Mouse (Mus musculus) lung, embryonic 16.5 days (tissue): Measurements from ENCODE around the gene Col15a1. TPM values are rescaled to one million over a fixed set of nuclear protein-coding genes. Genes with fewer than 3 reads are reported as not detected.

Experiments used
- ATAC-seq: fragments of 200-750 bp; cut with Nextera tagmentation; 2 replicates; pipeline ENCODE4 v1.8.0; 2017; ENCODE audit warnings: low read depth, mild to moderate bottlenecking, moderate library complexity
- H3K27ac ChIP-seq: fragments of 300-500 bp; sonication (generic); 2 replicates; pipeline ENCODE4 v1.5.1; 2014; ENCODE audit warnings: mild to moderate bottlenecking, control low read depth, low read length
- H3K27me3 ChIP-seq: fragments of 300-500 bp; sonication (generic); 2 replicates; pipeline ENCODE4 v1.6.1; 2014; ENCODE audit warnings: low read depth, low read length, mixed read lengths; ENCODE audit not compliant: control insufficient read depth, insufficient read depth
- H3K36me3 ChIP-seq: fragments of 300-500 bp; sonication (generic); 2 replicates; pipeline ENCODE4 v1.6.1; 2014; ENCODE audit warnings: low read length; ENCODE audit not compliant: control insufficient read depth, insufficient read depth
- H3K4me1 ChIP-seq: fragments of 300-500 bp; sonication (generic); replicated peaks from 2 replicates; pipeline ENCODE4 v1.6.1; 2014; ENCODE audit warnings: low read length, mixed read lengths; ENCODE audit not compliant: control insufficient read depth, insufficient read depth
- H3K4me2 ChIP-seq: fragments of 300-500 bp; sonication (generic); 2 replicates; pipeline ENCODE4 v1.6.1; 2014; ENCODE audit warnings: low read depth, low read length, control low read depth
- H3K4me3 ChIP-seq: fragments of 300-500 bp; sonication (generic); 2 replicates; pipeline ENCODE4 v1.5.1; 2014; ENCODE audit warnings: mild to moderate bottlenecking, low read length, control low read depth
- H3K9ac ChIP-seq: fragments of 300-500 bp; sonication (generic); 2 replicates; pipeline ENCODE4 v1.6.1; 2014; ENCODE audit warnings: low read length, control low read depth
- H3K9me3 ChIP-seq: fragments of 300-500 bp; sonication (generic); 2 replicates; pipeline ENCODE4 v1.6.1; 2016; ENCODE audit warnings: low read length; ENCODE audit not compliant: control insufficient read depth
- WGBS: fragments of 180-500 bp; shearing (Covaris S2); extraction: QIAGEN DNeasy Blood & Tissue Kit; methylation state at CpG from one replicate; pipeline ENCODE4 v1.1.7; 2014; 5-methylcytosine and 5-hydroxymethylcytosine counted together
- polyA plus RNA-seq: library from polyadenylated mRNA; unstranded; fragments of >200 nt; fragmentation: Nextera tagmentation; extraction: Ambion mirVana; gene quantifications from 2 replicates; pipeline ENCODE4 v1.2.1, GENCODE M21; 2015

Gene Col15a1
- polyA plus RNA-seq, 1 experiment from 2014 or later: 31.0 TPM

GRCm38 (mm10) chr4:47225920-47226319, 18.0 kb downstream of the Col15a1 start:
- 53% methylated on average over 6 of the region's 6 CpGs for WGBS
- peaks cover 2% of the 10 kb centered on the region; the same call in 1 of the 2 replicates for H3K36me3 ChIP-seq

GRCm38 (mm10) chr4:47227101-47227500, 19.1 kb downstream of the Col15a1 start:
- H3K9me3 ChIP-seq: no peaks in the 10 kb centered on the region

More at GRCm38 (mm10) chr4:47225920-47226319, 18.0 kb downstream of the Col15a1 start:
- Histone ChIP-seq H3K4me3 (no peak overlapping the region), H3K27ac (no peak overlapping the region), H3K9me3 (no peaks in the 10 kb centered on the region), H3K9ac (no peak overlapping the region), H3K4me1 (peaks cover 30% of the 10 kb centered on the region), H3K4me2 (no peak overlapping the region), H3K27me3 (no peaks in the 10 kb centered on the region)
- ATAC-seq: peak; percentile 35

GRCm38 (mm10) chr4:47227756-47228155, 19.8 kb downstream of the Col15a1 start:
- Histone ChIP-seq H3K27ac (peak overlapping the region; percentile 59), H3K4me2 (no peak overlapping the region), H3K27me3 (no peaks in the 10 kb centered on the region), H3K36me3 (no peaks in the 10 kb centered on the region), H3K4me3 (no peak overlapping the region), H3K9me3 (no peaks in the 10 kb centered on the region), H3K9ac (no peak overlapping the region), H3K4me1 (peaks cover 37% of the 10 kb centered on the region)
- WGBS: 27% methylated on average over 6 of the region's 6 CpGs
- peak; percentile 57 for ATAC-seq

More at GRCm38 (mm10) chr4:47227101-47227500, 19.1 kb downstream of the Col15a1 start:
- ATAC-seq: no peak
- H3K4me1 ChIP-seq: peaks cover 33% of the 10 kb centered on the region
- WGBS: 34% methylated on average over 4 of the region's 4 CpGs
- no peaks in the 10 kb centered on the region for H3K27me3 ChIP-seq
- H3K27ac ChIP-seq: peak overlapping the region; percentile 59
- H3K36me3 ChIP-seq: no peaks in the 10 kb centered on the region
- H3K9ac ChIP-seq: 0 out of 2 replicates have a peak overlapping the region, but pooled peaks have one; percentile 4
- no peak overlapping the region for H3K4me3 ChIP-seq
- H3K4me2 ChIP-seq: no peak overlapping the region

- Histone ChIP-seq H3K27ac (no peak overlapping the region; the same call in 1 of the 2 replicates), H3K4me1 (peaks cover 43% of the 10 kb centered on the region), H3K9ac (no peak overlapping the region), H3K4me3 (no peak overlapping the region), H3K4me2 (no peak overlapping the region), H3K36me3 (no peaks in the 10 kb centered on the region), H3K9me3 (no peaks in the 10 kb centered on the region), H3K27me3 (no peaks in the 10 kb centered on the region)
- ATAC-seq: no peak
- 80% methylated on average over 5 of the region's 5 CpGs for WGBS
Measured at GRCm38 (mm10) chr4:47228945-47229344, 21.0 kb downstream of the Col15a1 start.

- Histone ChIP-seq H3K27ac (0 out of 2 replicates have a peak overlapping the region, but pooled peaks have one; percentile 68), H3K9me3 (no peaks in the 10 kb centered on the region), H3K9ac (no peak overlapping the region), H3K4me1 (peaks cover 55% of the 10 kb centered on the region), H3K27me3 (no peaks in the 10 kb centered on the region), H3K4me2 (no peak overlapping the region), H3K36me3 (no peaks in the 10 kb centered on the region), H3K4me3 (no peak overlapping the region)
- WGBS: 78% methylated on average over 7 of the region's 7 CpGs
- ATAC-seq: no peak
Measured at GRCm38 (mm10) chr4:47230498-47230897, 22.5 kb downstream of the Col15a1 start.

- H3K27me3 ChIP-seq: no peaks in the 10 kb centered on the region
- H3K4me1 ChIP-seq: peaks cover 51% of the 10 kb centered on the region
- peak overlapping the region; percentile 68 for H3K27ac ChIP-seq
- no peak overlapping the region for H3K4me3 ChIP-seq
- H3K4me2 ChIP-seq: no peak overlapping the region
- no peaks in the 10 kb centered on the region for H3K36me3 ChIP-seq
- H3K9ac ChIP-seq: no peak overlapping the region
- no peaks in the 10 kb centered on the region for H3K9me3 ChIP-seq
- ATAC-seq: no peak
- WGBS: 50% methylated on average over 6 of the region's 6 CpGs
Measured at GRCm38 (mm10) chr4:47231322-47231721, 23.4 kb downstream of the Col15a1 start.

- Histone ChIP-seq H3K4me1 (peaks cover 33% of the 10 kb centered on the region), H3K4me2 (0 out of 2 replicates have a peak overlapping the region, but pooled peaks have one; percentile 16), H3K27me3 (no peaks in the 10 kb centered on the region), H3K27ac (peak overlapping the region; percentile 97), H3K4me3 (no peak overlapping the region), H3K9me3 (no peaks in the 10 kb centered on the region), H3K9ac (peak overlapping the region; percentile 54; the same call in 1 of the 2 replicates), H3K36me3 (no peaks in the 10 kb centered on the region)
- 45% methylated on average over 14 of the region's 14 CpGs for WGBS
- ATAC-seq: peak; percentile 83
Measured at GRCm38 (mm10) chr4:47233192-47233835, 25.4 kb downstream of the Col15a1 start.

- H3K27me3 ChIP-seq: no peaks in the 10 kb centered on the region
- H3K4me2 ChIP-seq: no peak overlapping the region
- H3K4me3 ChIP-seq: no peak overlapping the region
- peak overlapping the region; percentile 17; the same call in 1 of the 2 replicates for H3K9ac ChIP-seq
- ATAC-seq: peak; percentile 48
- 20% methylated on average over 17 of the region's 17 CpGs for whole genome bisulfite sequencing
- H3K36me3 ChIP-seq: no peaks in the 10 kb centered on the region
- peak overlapping the region; percentile 97 for H3K27ac ChIP-seq
- H3K4me1 ChIP-seq: peaks cover 25% of the 10 kb centered on the region
- no peaks in the 10 kb centered on the region for H3K9me3 ChIP-seq
Measured at GRCm38 (mm10) chr4:47234667-47235267, 26.8 kb downstream of the Col15a1 start.

- H3K27ac ChIP-seq: peak overlapping the region; percentile 97
- 40% methylated on average over 3 of the region's 3 CpGs for WGBS
- H3K36me3 ChIP-seq: no peaks in the 10 kb centered on the region
- H3K9ac ChIP-seq: no peak overlapping the region
- no peaks in the 10 kb centered on the region for H3K9me3 ChIP-seq
- peak; percentile 34 for ATAC-seq
- no peak overlapping the region for H3K4me2 ChIP-seq
- no peaks in the 10 kb centered on the region for H3K27me3 ChIP-seq
- peaks cover 25% of the 10 kb centered on the region for H3K4me1 ChIP-seq
- H3K4me3 ChIP-seq: no peak overlapping the region
Measured at GRCm38 (mm10) chr4:47235312-47235711, 27.4 kb downstream of the Col15a1 start.
